Mouse (Mus musculus) neural tube, embryonic 14.5 days (tissue): ENCODE data around the gene Mlc1. TPM values are rescaled to one million over a fixed set of nuclear protein-coding genes. Genes with fewer than 3 reads are reported as not detected.

ENCODE experiments used
- ATAC-seq: fragments of 200-750 bp; cut with Nextera tagmentation; 2 replicates; pipeline ENCODE4 v1.8.0; 2017; ENCODE audit warnings: low read depth, mild to moderate bottlenecking, moderate TSS enrichment, moderate library complexity
- H3K27ac ChIP-seq: fragments of 300-500 bp; sonication (generic); 2 replicates; pipeline ENCODE4 v1.5.1; 2014; ENCODE audit warnings: low read depth, mild to moderate bottlenecking, control low read depth, low read length, moderate library complexity, mixed read lengths
- H3K27me3 ChIP-seq: fragments of 300-500 bp; sonication (generic); 2 replicates; pipeline ENCODE4 v1.6.1; 2014; ENCODE audit warnings: low read length; ENCODE audit not compliant: control insufficient read depth, insufficient read depth
- H3K36me3 ChIP-seq: fragments of 300-500 bp; sonication (generic); 2 replicates; pipeline ENCODE4 v1.6.1; 2014; ENCODE audit warnings: low read length, mixed read lengths; ENCODE audit not compliant: control insufficient read depth, insufficient read depth
- H3K4me1 ChIP-seq: fragments of 300-500 bp; sonication (generic); 2 replicates; pipeline ENCODE4 v1.6.1; 2014; ENCODE audit warnings: low read length; ENCODE audit not compliant: control insufficient read depth, insufficient read depth
- H3K4me2 ChIP-seq: fragments of 300-500 bp; sonication (generic); 2 replicates; pipeline ENCODE4 v1.6.1; 2014; ENCODE audit warnings: mild to moderate bottlenecking, low read depth, low read length, control low read depth
- H3K4me3 ChIP-seq: fragments of 300-500 bp; sonication (generic); 2 replicates; pipeline ENCODE4 v1.5.1; 2014; ENCODE audit warnings: low read depth, low read length, control low read depth, mixed read lengths
- H3K9ac ChIP-seq: fragments of 300-500 bp; sonication (generic); replicated peaks from 2 replicates; pipeline ENCODE4 v1.6.1; 2014; ENCODE audit warnings: low read depth, mild to moderate bottlenecking, control low read depth, low read length, mixed read lengths
- H3K9me3 ChIP-seq: fragments of 300-500 bp; sonication (generic); 2 replicates; pipeline ENCODE4 v1.6.1; 2016; ENCODE audit warnings: low read length; ENCODE audit not compliant: control insufficient read depth
- whole genome bisulfite sequencing: fragments of 180-500 bp; shearing (Covaris S2); extraction: QIAGEN DNeasy Blood & Tissue Kit; methylation state at CpG from one replicate; pipeline ENCODE4 v1.1.7; 2014; 5-methylcytosine and 5-hydroxymethylcytosine counted together
- polyA plus RNA-seq: library from polyadenylated mRNA; unstranded; fragments of >200 nt; fragmentation: Nextera tagmentation; extraction: Ambion mirVana; gene quantifications from 2 replicates; pipeline ENCODE4 v1.2.1, GENCODE M21; 2014

Mlc1 gene
- polyA plus RNA-seq, 1 experiment from 2014 or later, result 17.5 TPM

GRCm38 (mm10) chr15:88998636-88999035, 19.8 kb upstream of the Mlc1 start:
- Histone ChIP-seq H3K36me3 (no peaks in the 10 kb centered on the region), H3K4me3 (no peak overlapping the region), H3K4me2 (no peak overlapping the region), H3K9me3 (no peaks in the 10 kb centered on the region), H3K9ac (no peak overlapping the region), H3K4me1 (no peaks in the 10 kb centered on the region), H3K27me3 (no peaks in the 10 kb centered on the region), H3K27ac (no peak overlapping the region)
- ATAC-seq, result no peak
- 81% methylated on average over 8 of the region's 8 CpGs for WGBS

- H3K27ac ChIP-seq, result no peak overlapping the region
- 79% methylated on average over 2 of the region's 2 CpGs for WGBS
- H3K4me2 ChIP-seq, result no peak overlapping the region
- H3K27me3 ChIP-seq, result no peaks in the 10 kb centered on the region
- H3K36me3 ChIP-seq, result no peaks in the 10 kb centered on the region
- H3K9me3 ChIP-seq, result no peaks in the 10 kb centered on the region
- no peak for ATAC-seq
- H3K4me3 ChIP-seq, result no peak overlapping the region
- H3K9ac ChIP-seq, result no peak overlapping the region
- H3K4me1 ChIP-seq, result no peaks in the 10 kb centered on the region
Observed at GRCm38 (mm10) chr15:88989236-88989635, 10.4 kb upstream of the Mlc1 start.

- Histone ChIP-seq H3K4me1 (no peaks in the 10 kb centered on the region), H3K36me3 (no peaks in the 10 kb centered on the region), H3K4me2 (no peak within 1 kb of the TSS), H3K9me3 (no peaks in the 10 kb centered on the region), H3K27ac (no peak within 1 kb of the TSS), H3K9ac (no peak within 1 kb of the TSS), H3K27me3 (no peaks in the 10 kb centered on the region), H3K4me3 (no peak within 1 kb of the TSS)
- ATAC-seq, result no peak
- WGBS, result 94% methylated on average over 31 of the region's 31 CpGs
Observed at GRCm38 (mm10) chr15:88982534-88983079, 3.8 kb upstream of the Mlc1 start, which contains the start of gene Mov10l1. Mov10l1 (plus strand) TSS chr15:88982909.

- Histone ChIP-seq H3K36me3 (no peaks in the 10 kb centered on the region), H3K4me1 (no peaks in the 10 kb centered on the region), H3K4me2 (no peak overlapping the region), H3K9me3 (no peaks in the 10 kb centered on the region), H3K27me3 (no peaks in the 10 kb centered on the region), H3K27ac (peak overlapping the region; percentile 62), H3K9ac (no peak overlapping the region), H3K4me3 (no peak overlapping the region)
- no peak for ATAC-seq
- WGBS, result 17% methylated on average over 3 of the region's 3 CpGs
Observed at GRCm38 (mm10) chr15:88979138-88979446, 285 bp upstream of the Mlc1 start.

- Histone ChIP-seq H3K4me2 (no peak overlapping the region), H3K27ac (no peak overlapping the region), H3K9me3 (no peaks in the 10 kb centered on the region), H3K36me3 (no peaks in the 10 kb centered on the region), H3K9ac (no peak overlapping the region), H3K4me1 (no peaks in the 10 kb centered on the region), H3K27me3 (no peaks in the 10 kb centered on the region), H3K4me3 (no peak overlapping the region)
- no peak for ATAC-seq
- 94% methylated on average over 4 of the region's 4 CpGs for WGBS
Observed at GRCm38 (mm10) chr15:88972300-88972699, 6.5 kb downstream of the Mlc1 start.

GRCm38 (mm10) chr15:88964070-88964578, 14.7 kb downstream of the Mlc1 start:
- Histone ChIP-seq H3K9ac (no peak overlapping the region), H3K9me3 (no peaks in the 10 kb centered on the region), H3K4me2 (no peak overlapping the region), H3K4me1 (no peaks in the 10 kb centered on the region), H3K4me3 (no peak overlapping the region), H3K27ac (no peak overlapping the region), H3K36me3 (no peaks in the 10 kb centered on the region), H3K27me3 (no peaks in the 10 kb centered on the region)
- WGBS, result 92% methylated on average over 2 of the region's 2 CpGs
- no peak for ATAC-seq

GRCm38 (mm10) chr15:88957522-88957921, 21.3 kb downstream of the Mlc1 start:
- Histone ChIP-seq H3K9ac (no peak overlapping the region), H3K4me1 (peaks cover 6% of the 10 kb centered on the region), H3K4me2 (no peak overlapping the region), H3K27me3 (peaks cover 7% of the 10 kb centered on the region; the same call in 1 of the 2 replicates), H3K9me3 (no peaks in the 10 kb centered on the region), H3K4me3 (no peak overlapping the region), H3K36me3 (no peaks in the 10 kb centered on the region), H3K27ac (no peak overlapping the region)
- WGBS, result 79% methylated on average over 4 of the region's 4 CpGs
- ATAC-seq, result no peak

GRCm38 (mm10) chr15:88955342-88955741, 23.5 kb downstream of the Mlc1 start:
- Histone ChIP-seq H3K4me1 (peaks cover 6% of the 10 kb centered on the region), H3K27ac (no peak overlapping the region), H3K27me3 (peaks cover 7% of the 10 kb centered on the region; the same call in 1 of the 2 replicates), H3K36me3 (no peaks in the 10 kb centered on the region), H3K9me3 (no peaks in the 10 kb centered on the region), H3K4me3 (no peak overlapping the region), H3K9ac (no peak overlapping the region), H3K4me2 (no peak overlapping the region)
- ATAC-seq, result no peak
- WGBS, result 79% methylated on average over 6 of the region's 6 CpGs

- ATAC-seq, result peak; percentile 92
- Histone ChIP-seq H3K9ac (peak within 1 kb of the TSS; percentile 62), H3K27ac (no peak within 1 kb of the TSS), H3K27me3 (peaks cover 7% of the 10 kb centered on the region; the same call in 1 of the 2 replicates), H3K4me3 (peak within 1 kb of the TSS; percentile 38), H3K4me2 (peak within 1 kb of the TSS; percentile 92), H3K4me1 (peaks cover 6% of the 10 kb centered on the region), H3K9me3 (no peaks in the 10 kb centered on the region), H3K36me3 (no peaks in the 10 kb centered on the region)
- WGBS, result 4% methylated on average over 52 of the region's 53 CpGs
Observed at GRCm38 (mm10) chr15:88954368-88955072, 24.3 kb downstream of the Mlc1 start, which contains the start of gene Ttll8. Ttll8 (minus strand) TSS chr15:88954418.
